Mouse (Mus musculus) MEL (cell line): Measurements from ENCODE around the gene Rhoh. TPM values are rescaled to one million over a fixed set of nuclear protein-coding genes. Genes with fewer than 3 reads are reported as not detected.

ENCODE experiments used
- DNase-seq: peaks from one replicate; pipeline ENCODE4 v3.0.0; 2011; ENCODE audit warnings: low read depth, low spot score
- H3K27ac ChIP-seq: 2 replicates; pipeline ENCODE4 v1.5.1; 2012; ENCODE audit warnings: low read depth, mild to moderate bottlenecking, control low read depth, low read length, moderate library complexity; ENCODE audit not compliant: control insufficient read depth
- H3K27me3 ChIP-seq, 2 experiments: fragments of 150-350 bp in 1 of 2; sonication (generic) in 1 of 2; 2 replicates each; pipeline ENCODE4 v1.6.1; 2012; ENCODE audit warnings: low read length in 2 of 2, mild to moderate bottlenecking in 2 of 2, improper control_type of control experiment in 1 of 2, moderate library complexity in 1 of 2; ENCODE audit not compliant: insufficient read depth in 2 of 2, control insufficient read depth in 1 of 2
- H3K36me3 ChIP-seq, 2 experiments: 2 replicates each; pipeline ENCODE4 v1.6.1; 2012 to 2014; ENCODE audit warnings: low read length in 2 of 2, improper control_type of control experiment in 1 of 2, inconsistent platforms in 1 of 2, mild to moderate bottlenecking in 1 of 2; ENCODE audit not compliant: insufficient read depth in 2 of 2, control insufficient read depth in 1 of 2
- H3K4me1 ChIP-seq, 2 experiments: fragments of 150-350 bp in 1 of 2; sonication (generic) in 1 of 2; 2 replicates each; pipeline ENCODE4 v1.6.1; 2012; ENCODE audit warnings: low read length in 2 of 2, improper control_type of control experiment in 1 of 2, mild to moderate bottlenecking in 1 of 2; ENCODE audit not compliant: insufficient read depth in 2 of 2, control insufficient read depth in 1 of 2
- H3K4me3 ChIP-seq, 2 experiments: fragments of 150-350 bp in 1 of 2; sonication (generic) in 1 of 2; 2 replicates each; pipeline ENCODE4 v1.5.1; 2012; ENCODE audit warnings: low read depth in 2 of 2, low read length in 2 of 2, mild to moderate bottlenecking in 2 of 2, moderate library complexity in 2 of 2, control low read depth in 1 of 2, improper control_type of control experiment in 1 of 2; ENCODE audit not compliant: control insufficient read depth in 1 of 2, insufficient read depth in 1 of 2
- H3K79me2 ChIP-seq: 2 replicates; pipeline ENCODE4 v1.6.1; 2012; ENCODE audit warnings: mild to moderate bottlenecking, low read length, moderate library complexity; ENCODE audit not compliant: control insufficient read depth, poor library complexity, insufficient read depth
- H3K9ac ChIP-seq: 2 replicates; pipeline ENCODE4 v1.6.1; 2012; ENCODE audit warnings: low read depth, mild to moderate bottlenecking, control low read depth, low read length, moderate library complexity; ENCODE audit not compliant: control insufficient read depth, poor library complexity, severe bottlenecking
- H3K9me3 ChIP-seq: fragments of 150-350 bp; sonication (generic); replicated peaks from 2 replicates; pipeline ENCODE4 v1.6.1; 2012; ENCODE audit warnings: mild to moderate bottlenecking, low read length, improper control_type of control experiment, moderate library complexity; ENCODE audit not compliant: insufficient read depth
- BHLHE40 ChIP-seq: IDR thresholded peaks from 2 replicates; pipeline ENCODE4 v1.6.1; 2012; ENCODE audit warnings: low read depth, mild to moderate bottlenecking, inconsistent platforms, low read length, improper control_type of control experiment, borderline replicate concordance
- CHD1 ChIP-seq: IDR thresholded peaks from 2 replicates; pipeline ENCODE4 v1.6.1; 2012; ENCODE audit warnings: low read depth, mild to moderate bottlenecking, inconsistent platforms, low read length, improper control_type of control experiment
- CTCF ChIP-seq, 3 experiments: IDR thresholded peaks in 2 of 3; conservative IDR thresholded peaks in 1 of 3; 2 replicates each; pipeline ENCODE4 v1.5.1; 2011 to 2012; ENCODE audit warnings: low read length in 3 of 3, low read depth in 2 of 3, mild to moderate bottlenecking in 2 of 3, improper control_type of control experiment in 1 of 3, inconsistent platforms in 1 of 3, mixed read lengths in 1 of 3, moderate library complexity in 1 of 3; ENCODE audit not compliant: control insufficient read depth in 1 of 3, insufficient read depth in 1 of 3, poor library complexity in 1 of 3, severe bottlenecking in 1 of 3
- E2F4 ChIP-seq: IDR thresholded peaks from 2 replicates; pipeline ENCODE4 v1.6.1; 2011; ENCODE audit warnings: low read depth, low read length, improper control_type of control experiment, borderline replicate concordance
- ELF1 ChIP-seq: IDR thresholded peaks from 2 replicates; pipeline ENCODE4 v1.6.1; 2014; ENCODE audit warnings: low read depth, mild to moderate bottlenecking, inconsistent platforms, low read length, improper control_type of control experiment, moderate library complexity
- EP300 ChIP-seq, 2 experiments: IDR thresholded peaks; 2 replicates each; pipeline ENCODE4 v1.6.1; 2011; ENCODE audit warnings: improper control_type of control experiment in 2 of 2, low read length in 2 of 2, low read depth in 1 of 2, mild to moderate bottlenecking in 1 of 2
- ETS1 ChIP-seq: IDR thresholded peaks from 2 replicates; pipeline ENCODE4 v1.6.1; 2012; ENCODE audit warnings: low read depth, mild to moderate bottlenecking, inconsistent platforms, low read length, improper control_type of control experiment, moderate library complexity
- GATA1 ChIP-seq: IDR thresholded peaks from 2 replicates; pipeline ENCODE4 v1.6.1; 2011; ENCODE audit warnings: low read depth, low read length, improper control_type of control experiment
- JUND ChIP-seq: IDR thresholded peaks from 2 replicates; pipeline ENCODE4 v1.6.1; 2011; ENCODE audit warnings: low read depth, mild to moderate bottlenecking, improper control_type of control experiment, low read length
- KAT2A ChIP-seq: conservative IDR thresholded peaks from 2 replicates; pipeline ENCODE4 v1.6.1; 2012; ENCODE audit warnings: low read depth, low read length, improper control_type of control experiment, inconsistent platforms
- MAX ChIP-seq: IDR thresholded peaks from 2 replicates; pipeline ENCODE4 v1.6.1; 2011; ENCODE audit warnings: low read length, improper control_type of control experiment
- MAZ ChIP-seq: IDR thresholded peaks from 2 replicates; pipeline ENCODE4 v1.6.1; 2012; ENCODE audit warnings: low read depth, mild to moderate bottlenecking, inconsistent platforms, low read length, improper control_type of control experiment
- MEF2A ChIP-seq: IDR thresholded peaks from 2 replicates; pipeline ENCODE4 v1.6.1; 2014; ENCODE audit warnings: low read depth, mild to moderate bottlenecking, inconsistent platforms, low read length, improper control_type of control experiment; ENCODE audit not compliant: poor library complexity, insufficient replicate concordance, severe bottlenecking; ENCODE audit errors: extremely low read depth
- MXI1 ChIP-seq: IDR thresholded peaks from 2 replicates; pipeline ENCODE4 v1.6.1; 2011; ENCODE audit warnings: mild to moderate bottlenecking, low read depth, low read length, improper control_type of control experiment
- MYB ChIP-seq: IDR thresholded peaks from 2 replicates; pipeline ENCODE4 v1.6.1; 2011; ENCODE audit warnings: mild to moderate bottlenecking, low read depth, low read length, improper control_type of control experiment
- MYC ChIP-seq: IDR thresholded peaks from 2 replicates; pipeline ENCODE4 v1.6.1; 2011; ENCODE audit warnings: low read depth, mild to moderate bottlenecking, low read length, improper control_type of control experiment, moderate library complexity
- POLR2A ChIP-seq, 2 experiments: IDR thresholded peaks; 2 replicates each; pipeline ENCODE4 v1.6.1; 2011 to 2012; ENCODE audit warnings: low read length in 2 of 2, mild to moderate bottlenecking in 2 of 2, control low read depth in 1 of 2, improper control_type of control experiment in 1 of 2, low read depth in 1 of 2, moderate library complexity in 1 of 2; ENCODE audit not compliant: control insufficient read depth in 1 of 2, insufficient read depth in 1 of 2, poor library complexity in 1 of 2
- POLR2AphosphoS2 ChIP-seq: IDR thresholded peaks from 2 replicates; pipeline ENCODE4 v1.6.1; 2011; ENCODE audit warnings: low read length, improper control_type of control experiment
- POLR2AphosphoS5 ChIP-seq: IDR thresholded peaks from 2 replicates; pipeline ENCODE4 v1.6.1; 2012; ENCODE audit warnings: low read depth, borderline replicate concordance, mild to moderate bottlenecking, inconsistent platforms, low read length, moderate library complexity, mixed read lengths
- RAD21 ChIP-seq: IDR thresholded peaks from 2 replicates; pipeline ENCODE4 v1.6.1; 2011; ENCODE audit warnings: mild to moderate bottlenecking, low read depth, low read length, improper control_type of control experiment
- RCOR1 ChIP-seq: IDR thresholded peaks from 2 replicates; pipeline ENCODE4 v1.6.1; 2012; ENCODE audit warnings: low read depth, mild to moderate bottlenecking, inconsistent platforms, low read length, improper control_type of control experiment
- SIN3A ChIP-seq: IDR thresholded peaks from 2 replicates; pipeline ENCODE4 v1.6.1; 2012; ENCODE audit warnings: low read length, improper control_type of control experiment, inconsistent platforms
- TAL1 ChIP-seq: IDR thresholded peaks from 2 replicates; pipeline ENCODE4 v1.6.1; 2012; ENCODE audit warnings: mild to moderate bottlenecking, inconsistent platforms, low read length, moderate library complexity, mixed read lengths
- TBP ChIP-seq: IDR thresholded peaks from 2 replicates; pipeline ENCODE4 v1.8.0; 2011; ENCODE audit warnings: low read depth, low read length, improper control_type of control experiment
- TCF12 ChIP-seq: IDR thresholded peaks from 2 replicates; pipeline ENCODE4 v1.6.1; 2014; ENCODE audit warnings: low read depth, mild to moderate bottlenecking, inconsistent platforms, low read length, improper control_type of control experiment, moderate library complexity
- ZMIZ1 ChIP-seq: IDR thresholded peaks from 2 replicates; pipeline ENCODE4 v1.6.1; 2012; ENCODE audit warnings: low read depth, mild to moderate bottlenecking, inconsistent platforms, low read length, improper control_type of control experiment, moderate library complexity
- polyA plus RNA-seq, 2 experiments: library from polyadenylated mRNA; stranded (reverse) in 1 of 2; unstranded in 1 of 2; fragments of >175 nt in 1 of 2; fragments of >200 nt in 1 of 2; gene quantifications; 2 replicates each; pipeline versions ENCODE4 v1.2.1 to v1.2.4; 2012; ENCODE audit warnings: low replicate concordance in 2 of 2, low read depth in 1 of 2; ENCODE audit not compliant: insufficient read length in 2 of 2, insufficient read depth in 1 of 2, missing spikeins in 1 of 2
- total RNA-seq: library from RNA; depleted of rRNA; stranded (reverse); fragments of 300-350 nt; gene quantifications from 2 replicates; pipeline ENCODE4 v1.2.3, GENCODE M21; 2012

The Rhoh gene
- total and polyA plus RNA-seq, 3 experiments = 0.15 to 0.31 TPM; not detected in 1

DNA sequence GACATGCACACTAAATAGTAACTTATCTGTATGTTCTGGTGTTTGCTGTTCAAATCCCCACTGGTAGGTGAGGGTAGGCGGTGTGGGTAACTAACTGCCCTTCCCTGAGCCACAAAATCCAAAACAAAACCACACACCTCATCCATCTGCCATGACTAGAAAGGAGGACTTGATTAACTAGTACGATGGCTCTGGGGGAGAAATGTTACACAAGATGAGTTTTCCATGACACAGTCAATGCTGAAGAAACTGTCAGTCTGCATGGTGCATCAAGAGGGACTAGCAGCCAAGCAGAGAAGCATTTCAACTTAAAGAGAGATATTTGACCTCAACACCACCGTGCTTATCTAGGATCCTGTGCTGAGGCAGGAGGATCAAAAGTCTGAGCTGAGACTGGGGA lies 37.7 kb downstream of the Rhoh start:
- peaks cover 50 to 68% of the 10 kb centered on the region in 2 experiments for H3K4me1 ChIP-seq
- peak overlapping the region; percentile 31 for H3K9ac ChIP-seq
- TF ChIP-seq KAT2A = no peak
- no peak for TF ChIP-seq MAX
- no peak for TF ChIP-seq CHD1
- TF ChIP-seq TAL1 = no peak
- no peak for TF ChIP-seq ELF1
- no peak for TF ChIP-seq POLR2A (IDR thresholded peaks at IDR 0.05; ENCODE audit: control insufficient read depth in 1 of 2, insufficient read depth in 1 of 2, low read depth in 1 of 2, low read length in 2 of 2, poor library complexity in 1 of 2)
- no peak for TF ChIP-seq MYB
- TF ChIP-seq RAD21 = no peak
- no peak for TF ChIP-seq E2F4
- TF ChIP-seq MAZ = no peak
- no peak for TF ChIP-seq TCF12
- no peak for TF ChIP-seq MXI1
- TF ChIP-seq ETS1 = no peak

DNA sequence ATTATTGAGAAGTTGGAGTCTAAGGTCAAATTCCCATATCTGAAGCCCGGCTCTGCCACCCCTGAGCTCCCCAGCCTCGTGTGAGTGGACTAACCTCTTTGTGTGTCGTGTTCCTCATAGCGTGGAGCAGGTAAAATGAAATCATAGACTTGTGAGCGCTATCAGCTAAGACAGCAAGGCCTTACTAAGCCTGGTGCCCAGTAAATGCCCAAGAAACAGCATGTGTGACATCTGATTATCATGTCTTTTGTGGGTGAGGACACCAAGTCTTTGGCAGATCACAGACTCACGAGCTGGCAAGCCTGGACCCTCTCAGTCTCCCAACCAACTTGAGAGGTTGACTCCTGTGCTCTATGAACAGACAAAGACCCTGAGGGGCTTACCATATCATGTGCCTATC lies 39.1 kb downstream of the Rhoh start:
- Histone ChIP-seq H3K36me3 (peaks cover 0 to 62% of the 10 kb centered on the region in 2 experiments; a peak in 2 of 4 replicates), H3K4me3 (peak overlapping the region; percentile 54 to 57), H3K4me1 (peaks cover 43 to 57% of the 10 kb centered on the region in 2 experiments), H3K79me2 (peaks cover 10% of the 10 kb centered on the region), H3K27me3 (no peaks in the 10 kb centered on the region), H3K27ac (peak overlapping the region; percentile 99), H3K9ac (peak overlapping the region; percentile 71), H3K9me3 (no peaks in the 10 kb centered on the region)
- TF ChIP-seq BHLHE40 (peak; percentile 54), ETS1 (peak; percentile 76), TAL1 (peak; percentile 87), EP300 (IDR thresholded peaks at IDR 0.05; ENCODE audit: low read depth in 1 of 2, low read length in 2 of 2) (peak; percentile 76 to 87), TBP (peak; percentile 12; the same call in 1 of the 2 replicates), POLR2AphosphoS5 (no peak), MAX (peak; percentile 83), TCF12 (peak; percentile 80), MYB (peak; percentile 39; the same call in 1 of the 2 replicates), RCOR1 (0 out of 2 replicates have a peak, but pooled peaks have one; percentile 8), MXI1 (peak; percentile 52), ZMIZ1 (no peak), JUND (0 out of 2 replicates have a peak, but pooled peaks have one; percentile 39), MEF2A (no peak), SIN3A (peak; percentile 59), GATA1 (peak; percentile 77; the same call in 1 of the 2 replicates), MYC (peak; percentile 68), POLR2AphosphoS2 (no peak), CTCF (IDR thresholded peaks at IDR 0.05 in 2 of 3, conservative IDR thresholded peaks at IDR 0.05 in 1 of 3; ENCODE audit: control insufficient read depth in 1 of 3, insufficient read depth in 1 of 3, low read depth in 2 of 3, low read length in 3 of 3, poor library complexity in 1 of 3, severe bottlenecking in 1 of 3) (no peak)
- peak; percentile 82 for DNase-seq

More for the DNA sequence above, 37.7 kb downstream of the Rhoh start:
- peaks cover 0 to 70% of the 10 kb centered on the region in 2 experiments; a peak in 2 of 4 replicates for H3K36me3 ChIP-seq
- no peaks in the 10 kb centered on the region for H3K9me3 ChIP-seq
- DNase-seq = peak; percentile 37
- no peaks in the 10 kb centered on the region for H3K27me3 ChIP-seq
- no peak overlapping the region; a peak in 1 of 4 replicates for H3K4me3 ChIP-seq
- peak overlapping the region; percentile 64 for H3K27ac ChIP-seq
- H3K79me2 ChIP-seq = peaks cover 10% of the 10 kb centered on the region
